Mouse (Mus musculus) megakaryocyte, adult 5-6 weeks (primary cell): ENCODE data around the gene Wls. TPM values are rescaled to one million over a fixed set of nuclear protein-coding genes. Genes with fewer than 3 reads are reported as not detected.

Source experiments
- ATAC-seq: 2 replicates; pipeline ENCODE4 v1.8.0; 2016; ENCODE audit warnings: mild to moderate bottlenecking, inconsistent platforms; ENCODE audit not compliant: poor library complexity, severe bottlenecking
- total RNA-seq, 2 experiments: library from RNA; stranded (forward) in 1 of 2; stranded (reverse) in 1 of 2; fragments of 153-499, 151-499 nt in 1 of 2; fragments of 221-1000, 200-1000 nt in 1 of 2; gene quantifications; 2 replicates each; pipeline versions ENCODE4 v1.2.3 to v1.2.4; 2015 to 2017

Wls gene
- total RNA-seq (2015): 79.1 and 81.1 TPM in 2 replicates
- 65.0 and 68.5 TPM in 2 replicates for total RNA-seq (2017)

DNA sequence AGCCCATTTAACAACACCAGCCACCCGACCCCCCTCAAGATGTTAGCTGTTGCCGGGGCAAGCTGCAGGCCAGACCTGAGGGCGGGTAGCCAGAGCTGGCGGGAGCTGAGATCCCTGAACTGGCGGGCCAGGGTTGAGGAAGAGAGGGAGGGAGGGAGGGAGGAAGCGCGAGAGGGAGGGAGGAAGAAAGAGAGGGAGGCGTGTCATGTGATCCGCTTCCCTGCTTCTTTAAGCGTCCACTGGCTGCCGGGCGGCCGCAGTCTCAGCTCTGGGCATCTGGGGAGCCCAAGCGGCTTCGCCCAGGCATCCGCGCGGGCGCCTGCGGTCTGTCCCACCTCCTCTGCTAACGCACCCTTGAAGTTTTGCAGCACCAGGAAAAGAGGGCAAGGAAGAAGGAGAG, at the start of gene Wls:
Gene Wls (plus strand): TSS at position 192 of the 400 bp plus-strand sequence.
- ATAC-seq: peak; percentile 67

- ATAC-seq: no peak
Measured at GRCm38 (mm10) chr3:159789781-159790180, 49.7 kb upstream of the Wls start.

GRCm38 (mm10) chr3:159831535-159831934, 7.9 kb upstream of the Wls start:
- ATAC-seq: no peak

GRCm38 (mm10) chr3:159840002-159840816, 737 bp downstream of the Wls start:
- peak; percentile 64 for ATAC-seq

GRCm38 (mm10) chr3:159840817-159841390, 1.4 kb downstream of the Wls start:
- peak; percentile 22 for ATAC-seq

DNA sequence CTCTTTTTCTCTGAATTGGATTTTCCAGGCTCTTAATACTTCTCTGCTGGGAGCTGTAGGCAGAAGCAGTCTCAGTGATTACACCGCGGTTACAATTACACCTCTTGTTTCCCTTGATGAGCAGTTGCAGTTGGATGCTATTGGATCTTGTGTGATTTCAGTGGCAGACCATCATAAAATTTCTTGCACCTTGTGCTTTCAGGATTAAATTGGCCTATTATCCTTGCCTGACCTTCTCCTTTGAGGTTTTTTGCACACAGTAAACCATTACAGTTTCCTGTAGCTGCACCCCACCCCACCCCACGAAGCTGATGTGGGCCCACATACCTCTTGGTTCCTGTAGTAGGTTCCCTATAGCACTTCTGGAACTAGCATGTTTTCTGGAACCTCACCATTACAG, 2.0 kb downstream of the Wls start:
- peak; percentile 43 for ATAC-seq

DNA sequence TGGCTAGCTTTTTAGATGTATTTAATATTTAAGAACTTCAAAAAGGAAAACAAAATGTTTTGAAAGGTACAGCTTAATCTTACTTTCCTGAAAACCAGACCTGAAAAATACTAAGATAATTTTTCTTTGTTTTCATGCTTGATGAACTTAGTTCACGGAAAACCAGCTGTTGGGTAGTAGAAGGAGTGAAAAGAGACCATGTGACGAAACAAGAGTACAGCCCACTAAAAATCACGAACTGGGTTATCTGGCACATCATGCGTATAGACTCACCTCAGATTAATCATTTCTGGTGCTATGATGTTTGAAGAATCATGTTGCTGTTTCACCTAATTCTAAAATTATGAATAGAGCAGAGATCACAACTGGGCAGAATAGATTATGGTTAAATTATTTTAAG, 3.7 kb downstream of the Wls start:
- no peak for ATAC-seq

- no peak for ATAC-seq
Measured at GRCm38 (mm10) chr3:159847410-159848016, 8.0 kb downstream of the Wls start.

GRCm38 (mm10) chr3:159848156-159848555, 8.7 kb downstream of the Wls start:
- ATAC-seq: no peak

DNA sequence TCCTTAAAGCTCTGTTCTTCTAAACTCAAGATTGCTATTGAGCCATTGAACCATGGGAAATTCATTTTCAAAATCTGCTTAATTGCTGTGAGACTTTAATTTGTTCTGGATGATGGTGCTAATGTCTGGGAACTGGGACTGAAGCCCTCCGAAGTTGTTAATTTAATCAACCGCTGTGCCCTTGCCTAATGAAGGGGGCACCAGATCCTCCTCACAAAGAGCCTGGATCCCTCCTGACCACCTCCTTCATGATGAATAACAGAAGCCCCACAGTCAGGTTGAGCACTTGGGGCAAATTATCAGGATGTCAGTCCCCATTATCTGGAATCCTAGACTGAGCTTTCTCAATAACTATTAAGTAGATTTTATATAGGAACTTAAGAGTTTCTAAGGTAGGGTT, 12.0 kb downstream of the Wls start:
- ATAC-seq: no peak

- no peak for ATAC-seq
Measured at GRCm38 (mm10) chr3:159851980-159852379, 12.5 kb downstream of the Wls start.

DNA sequence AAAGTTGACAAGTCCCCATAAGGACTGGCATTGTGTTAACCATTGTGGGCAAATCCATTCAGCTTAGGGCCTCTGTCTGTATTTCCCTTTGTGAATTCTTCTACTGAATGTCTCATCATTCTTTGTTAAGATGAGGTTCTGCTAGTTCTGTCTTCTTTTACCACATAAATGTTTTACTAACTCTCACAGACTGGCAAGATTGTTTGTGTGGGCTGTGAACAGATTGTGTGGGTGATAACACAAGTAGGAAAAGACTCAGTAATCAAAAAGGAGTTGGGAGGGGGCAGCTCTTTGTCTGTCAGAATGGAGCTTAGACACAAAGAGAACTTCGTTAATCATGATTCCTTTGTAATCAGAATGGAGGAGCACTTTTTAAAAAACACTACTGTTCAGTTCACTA, 17.6 kb downstream of the Wls start:
- ATAC-seq: no peak

GRCm38 (mm10) chr3:159865691-159866090, 26.2 kb downstream of the Wls start:
- no peak for ATAC-seq

DNA sequence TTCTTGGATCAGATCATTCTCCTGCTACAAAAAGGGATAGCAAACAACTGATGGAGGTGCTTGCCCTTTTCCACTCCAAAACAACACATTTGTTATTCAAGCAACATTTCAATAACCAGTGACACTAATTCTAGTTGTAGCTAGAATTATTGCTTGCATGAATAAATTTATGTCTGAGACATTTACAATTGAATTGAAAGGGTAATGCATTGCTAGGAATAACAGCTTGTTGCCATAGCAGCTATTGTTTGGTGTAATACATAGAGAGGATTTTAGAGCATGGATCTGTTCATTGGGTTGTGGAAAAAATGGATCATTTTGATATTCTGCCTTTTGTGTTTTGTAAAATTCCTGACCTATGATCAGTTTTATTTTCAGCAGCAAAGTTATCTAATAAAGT, 39.5 kb downstream of the Wls start:
- no peak for ATAC-seq

- ATAC-seq: no peak
Measured at GRCm38 (mm10) chr3:159883325-159883724, 43.9 kb downstream of the Wls start.

- ATAC-seq: 0 out of 2 replicates have a peak, but pooled peaks have one; percentile 2
Measured at GRCm38 (mm10) chr3:159884802-159885201, 45.3 kb downstream of the Wls start.

DNA sequence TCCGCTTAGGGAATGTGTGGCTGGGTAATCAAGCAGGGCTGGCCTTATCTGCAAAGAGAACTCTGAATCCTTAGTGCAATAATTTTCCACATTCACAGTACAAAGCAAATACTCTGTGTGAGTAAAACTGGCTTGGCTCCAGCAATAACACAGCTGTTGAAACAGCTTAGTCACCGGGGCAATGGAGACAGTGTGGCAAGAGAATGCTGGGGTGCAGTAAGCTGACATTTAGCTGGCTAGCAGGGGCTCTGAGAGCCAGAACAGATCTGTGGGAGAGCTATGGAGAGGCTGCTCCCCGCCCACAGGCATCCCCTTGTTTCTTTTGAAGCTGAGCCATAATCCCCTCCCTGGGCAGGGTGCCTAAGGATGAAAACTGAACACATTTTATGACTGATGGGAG, 45.8 kb downstream of the Wls start:
- peak; percentile 91 for ATAC-seq

GRCm38 (mm10) chr3:159885781-159886400, 46.4 kb downstream of the Wls start:
- ATAC-seq: no peak

GRCm38 (mm10) chr3:159890176-159891056, 50.9 kb downstream of the Wls start:
- ATAC-seq: peak; percentile 50

DNA sequence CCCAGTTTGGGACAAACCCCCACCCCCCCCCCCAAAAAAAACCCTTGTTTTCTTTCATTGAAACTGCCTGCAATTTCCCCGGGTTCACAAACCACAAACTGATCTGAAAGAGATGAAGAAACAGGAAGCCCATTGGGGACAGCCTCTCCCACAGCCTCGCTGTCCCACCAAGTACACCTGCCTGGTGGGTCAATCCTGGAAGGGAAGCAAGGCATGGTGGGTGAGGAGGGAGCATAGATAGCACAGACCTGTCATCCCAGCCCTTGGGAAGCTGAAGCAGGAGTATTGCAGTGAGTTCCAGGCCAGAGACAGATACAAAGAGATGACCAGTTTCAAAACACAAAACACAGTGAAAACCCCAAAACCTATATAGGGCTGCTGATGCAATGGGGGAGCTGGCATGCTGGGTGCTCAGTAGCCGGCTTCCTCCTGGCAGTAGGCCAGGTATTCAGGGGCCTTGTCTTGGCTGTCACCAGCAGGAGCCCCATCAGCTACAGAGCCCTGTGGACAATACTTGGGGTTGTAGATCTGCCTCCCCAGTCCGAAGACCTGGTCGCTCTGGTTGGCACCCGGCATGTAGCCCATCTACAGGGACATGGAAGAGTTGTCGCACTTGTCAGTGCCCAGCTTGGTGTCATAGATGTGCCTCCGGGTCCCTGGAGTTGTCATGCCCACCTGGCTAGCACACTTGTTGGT, 51.7 kb downstream of the Wls start:
- peak; percentile 84 for ATAC-seq
